ENCODE assay signal across 21 mouse cellular contexts in the genomic region with DNA sequence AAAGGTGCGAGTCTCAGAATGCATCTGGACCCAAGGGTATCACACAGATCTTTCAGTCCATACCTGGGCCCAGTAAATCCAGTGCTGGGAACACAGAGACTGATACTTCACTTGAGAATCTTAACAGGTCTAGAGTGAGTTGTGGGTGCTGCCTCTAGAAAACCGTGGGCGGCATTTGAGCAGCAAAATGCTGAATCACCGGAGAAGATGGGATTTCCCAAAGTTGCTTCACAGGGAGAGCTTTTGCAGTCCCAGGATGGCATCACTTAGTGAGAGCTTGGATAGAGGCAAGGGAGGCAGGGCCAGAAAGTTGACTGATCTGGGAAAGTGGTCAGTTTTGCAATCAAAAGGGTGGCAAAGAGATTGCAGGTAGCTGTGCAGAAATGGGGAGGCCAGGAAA.
DNase-seq lines count a peak whose midpoint lies in the region; ATAC-seq lines count a peak whose summit lies in the region.
"Had no signal": no experiment of that assay in that cellular context is flagged by ENCODE, and none has a peak within 500 bp of the region (broad histone marks: within the 10 kb centered on the region; RNA-seq: fewer than 3 reads in every experiment).

No protein-coding gene starts in this region.

- ATAC-seq in heart, embryonic 11.5 days (replicated peaks; ENCODE audit: insufficient number of reproducible peaks, low FRiP score, low TSS enrichment), result no peak
- ATAC-seq: forebrain, embryonic 16.5 days had no signal

- no peak overlapping the region for H3K27ac ChIP-seq in heart, embryonic 11.5 days (ENCODE audit: low read depth, low read length)
- H3K27ac ChIP-seq: embryonic facial prominence, embryonic 10.5 days; midbrain, embryonic 12.5 days; neural tube, embryonic 13.5 days had no signal

- peak; percentile 55 to 83 for DNase-seq in frontal cortex, adult 2 months (ENCODE audit: extremely low spot score in 1 of 2, low spot score in 1 of 2)
- DNase-seq in frontal cortex, postnatal 25 days (ENCODE audit: low spot score in 2 of 2), result no peak
- DNase-seq in 3T3-L1 (ENCODE audit: low read depth, low spot score), result peak; percentile 92
- peak; percentile 48 for DNase-seq in fibroblast of lung, adult 2 months (ENCODE audit: low read depth)
- DNase-seq in right cerebral cortex, adult 2 months (ENCODE audit: low spot score in 2 of 2), result peak; percentile 63 to 68
- DNase-seq in gastrocnemius, postnatal 36 days, result no peak
- no peak for DNase-seq in lung, adult 18-20 months
- DNase-seq: adrenal gland, adult 2 months; cerebellum, adult 8-10 months; gastrocnemius, postnatal 25 days; kidney, adult 18-20 months; kidney, postnatal 10 days; liver; lung, postnatal 10 days; spleen, adult 18-20 months; thymus, postnatal 4 days had no signal

- H3K27me3 ChIP-seq in heart, embryonic 11.5 days (ENCODE audit: control insufficient read depth, insufficient read depth, low read length), result no peaks in the 10 kb centered on the region
- H3K27me3 ChIP-seq: midbrain, embryonic 12.5 days; neural tube, embryonic 13.5 days had no signal

- H3K36me3 ChIP-seq in heart, embryonic 11.5 days (ENCODE audit: control insufficient read depth, insufficient read depth, low read length), result peaks cover 19% of the 10 kb centered on the region

- H3K9ac ChIP-seq in heart, embryonic 11.5 days (ENCODE audit: low read depth, low read length), result no peak overlapping the region
- H3K9ac ChIP-seq: midbrain, embryonic 12.5 days; neural tube, embryonic 13.5 days had no signal

- H3K4me2 ChIP-seq in heart, embryonic 11.5 days, result no peak overlapping the region
- H3K4me2 ChIP-seq: midbrain, embryonic 12.5 days; neural tube, embryonic 13.5 days had no signal

- no peaks in the 10 kb centered on the region for H3K4me1 ChIP-seq in heart, embryonic 11.5 days (ENCODE audit: control insufficient read depth, insufficient read depth, low read length)
- H3K4me1 ChIP-seq: embryonic facial prominence, embryonic 10.5 days; midbrain, embryonic 12.5 days had no signal

- 92% methylated on average over 4 of the region's 4 CpGs for WGBS in heart, embryonic 11.5 days (ENCODE audit: insufficient replicate concordance)

- no peaks in the 10 kb centered on the region for H3K9me3 ChIP-seq in heart, embryonic 11.5 days (replicated peaks; ENCODE audit: control insufficient read depth, low read length)
- H3K9me3 ChIP-seq: embryonic facial prominence, embryonic 10.5 days; midbrain, embryonic 12.5 days; neural tube, embryonic 13.5 days had no signal

- H3K4me3 ChIP-seq in heart, embryonic 11.5 days (ENCODE audit: low read depth, low read length), result no peak overlapping the region
- H3K4me3 ChIP-seq: embryonic facial prominence, embryonic 10.5 days; midbrain, embryonic 12.5 days; neural tube, embryonic 13.5 days had no signal

- intact Hi-C loops in gastrocnemius, postnatal 36 days (cut with DNase I), result no loop called here

Comparison
In these comparisons a context has a peak if more than half of its experiments do, and no peak if none do; other contexts are left out.
1. DNase-seq: peak in frontal cortex, adult 2 months (2 of 2), 3T3-L1 (single experiment), fibroblast of lung, adult 2 months (single experiment) and right cerebral cortex, adult 2 months (2 of 2); none in frontal cortex, postnatal 25 days (0 of 2), gastrocnemius, postnatal 36 days (0 of 2) and lung, adult 18-20 months (0 of 2).